Mouse (Mus musculus) frontal cortex, adult 2 months (tissue): Measurements from ENCODE around the gene Pkd1l1. TPM values are rescaled to one million over a fixed set of nuclear protein-coding genes. Genes with fewer than 3 reads are reported as not detected.

Experiments used
- DNase-seq, 2 experiments: peaks; one replicate each; pipeline ENCODE4 v3.0.0; 2022; ENCODE audit warnings: low spot score in 1 of 2; ENCODE audit errors: extremely low spot score in 1 of 2
- polyA plus RNA-seq: library from polyadenylated mRNA; depleted of rRNA; stranded (reverse); fragments of >200 nt; gene quantifications from 2 replicates; pipeline ENCODE4 v1.2.3, GENCODE M21; 2012

Gene Pkd1l1
- polyA plus RNA-seq, 1 experiment, result 0.08 TPM

- no peak for DNase-seq
Observed at GRCm38 (mm10) chr11:8828836-8829526, 144.1 kb downstream of the Pkd1l1 start.

DNA sequence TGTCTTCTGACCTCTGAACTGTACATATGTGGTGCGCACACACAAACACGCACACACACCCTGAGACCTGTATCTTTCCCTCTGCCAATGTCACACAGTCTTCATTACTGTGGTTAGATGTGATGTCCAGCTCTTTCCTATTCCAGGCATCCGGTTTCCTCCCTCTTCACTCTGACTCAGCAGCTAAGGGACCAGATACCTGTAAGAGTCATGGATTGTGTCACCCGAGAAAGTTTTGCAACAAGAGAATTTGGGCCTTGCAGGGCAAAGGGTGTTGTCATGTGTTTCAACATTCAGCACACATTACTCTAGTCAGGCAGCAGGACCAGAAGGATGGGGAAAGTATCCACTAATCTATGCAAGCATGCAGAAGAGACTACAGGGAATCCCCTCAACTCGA is 146.5 kb downstream of the Pkd1l1 start:
- DNase-seq, result no peak

DNA sequence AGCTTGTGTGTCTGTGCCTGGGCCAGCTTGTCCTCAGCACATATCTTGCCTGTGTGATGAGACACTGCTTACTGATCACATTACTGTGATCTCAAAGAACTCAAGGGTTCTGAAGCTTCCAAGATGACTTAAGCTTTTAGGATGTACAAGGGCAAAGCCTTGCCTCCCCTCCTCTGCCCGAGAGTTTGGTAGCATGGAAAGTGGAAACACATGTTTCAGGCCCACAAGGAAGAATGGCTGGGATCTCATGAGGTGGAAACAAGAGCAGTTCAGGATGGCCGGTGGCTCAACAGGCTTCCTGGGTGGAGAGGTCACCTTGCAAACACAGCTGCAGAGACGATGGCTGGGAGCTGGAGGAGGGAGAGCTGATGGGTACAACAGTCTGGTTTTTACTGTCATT is 147.0 kb downstream of the Pkd1l1 start:
- DNase-seq, result no peak

DNA sequence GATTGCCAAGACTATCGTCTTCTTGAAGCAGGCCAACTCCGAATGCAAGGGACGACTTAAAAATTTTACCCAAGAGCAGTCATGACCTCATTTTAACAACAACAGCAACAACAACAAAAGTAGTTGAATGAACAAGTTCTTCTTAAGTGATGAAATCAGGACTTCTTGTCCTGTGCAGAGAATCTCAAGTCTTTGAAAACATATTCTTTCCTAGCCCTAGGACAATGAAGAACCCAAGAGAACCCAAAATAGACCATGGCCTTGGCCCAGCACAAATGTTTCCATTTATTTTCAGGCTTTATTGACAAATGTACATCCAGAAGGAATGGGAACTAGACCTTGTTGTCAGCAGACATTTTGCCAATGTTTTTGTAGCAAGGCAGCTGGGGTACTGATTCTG is 147.7 kb downstream of the Pkd1l1 start:
- no peak for DNase-seq

- no peak for DNase-seq
Observed at GRCm38 (mm10) chr11:8821403-8821802, 151.7 kb downstream of the Pkd1l1 start.

GRCm38 (mm10) chr11:8817376-8817775 is 155.7 kb downstream of the Pkd1l1 start:
- no peak for DNase-seq

DNA sequence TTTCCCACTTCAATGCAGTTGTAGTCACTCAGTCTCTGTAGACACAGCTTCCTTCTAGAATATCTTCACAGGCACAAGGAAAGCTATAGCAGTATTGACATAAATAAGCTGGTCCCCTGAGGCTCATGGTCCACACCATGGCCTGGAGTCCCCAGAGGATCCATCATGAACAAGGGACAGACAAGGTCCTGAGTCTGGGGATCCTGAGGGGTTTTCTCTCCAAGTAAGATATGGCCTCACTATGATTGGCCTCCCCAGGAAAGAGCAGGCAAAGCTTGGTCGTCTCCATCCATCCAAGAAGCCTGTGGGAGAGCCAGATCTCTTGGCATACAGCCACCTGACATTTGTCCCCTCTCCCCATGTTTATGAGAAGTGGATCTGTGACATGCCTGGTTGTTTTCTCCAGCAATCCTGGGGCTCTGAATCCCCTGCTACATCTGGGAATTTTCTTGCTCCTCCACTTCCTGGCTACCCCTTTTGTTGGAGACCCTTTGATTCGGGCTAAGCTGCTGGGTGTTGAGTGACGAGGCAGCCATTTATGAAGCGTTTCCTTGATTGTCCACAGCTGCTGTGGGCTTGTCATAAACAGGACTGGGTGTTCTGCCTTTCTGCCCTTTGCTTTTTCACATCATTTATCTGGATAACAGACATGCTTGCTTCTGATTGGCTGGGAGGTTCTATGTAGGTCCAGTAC is 158.8 kb downstream of the Pkd1l1 start:
- no peak for DNase-seq

DNA sequence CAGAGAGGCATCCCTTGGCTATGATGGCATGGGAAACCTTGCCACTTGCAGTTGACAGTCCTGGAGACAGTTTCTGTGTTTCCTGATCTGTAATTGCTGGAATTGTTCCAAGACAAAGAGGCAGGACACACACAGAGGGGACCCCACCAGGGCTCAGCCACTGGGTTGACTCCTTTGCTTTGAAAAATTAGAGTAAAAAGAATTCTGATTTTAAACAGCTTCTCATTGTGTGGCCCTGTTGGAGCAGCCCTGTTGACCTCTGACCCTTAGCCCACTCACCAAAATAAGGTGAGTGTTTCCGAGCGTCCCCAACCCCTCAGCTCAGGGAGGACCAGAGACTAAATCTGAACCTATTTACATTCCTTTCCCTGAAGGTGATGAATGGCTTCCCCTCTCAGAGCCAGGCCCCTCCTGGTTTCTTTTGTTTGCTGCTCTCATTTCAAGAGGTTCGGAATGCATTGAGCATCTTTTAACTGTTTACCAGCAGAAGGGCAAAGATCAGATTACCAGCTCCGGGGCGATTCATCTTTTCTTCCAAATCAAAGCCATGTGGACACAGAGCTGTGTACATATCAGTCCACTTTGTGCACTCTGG is 161.5 kb downstream of the Pkd1l1 start:
- DNase-seq, result no peak

GRCm38 (mm10) chr11:8809644-8810043 is 163.4 kb downstream of the Pkd1l1 start:
- no peak for DNase-seq

GRCm38 (mm10) chr11:8807009-8807408 is 166.1 kb downstream of the Pkd1l1 start:
- no peak for DNase-seq

- DNase-seq, result no peak
Observed at GRCm38 (mm10) chr11:8804178-8804577, 168.9 kb downstream of the Pkd1l1 start.

DNA sequence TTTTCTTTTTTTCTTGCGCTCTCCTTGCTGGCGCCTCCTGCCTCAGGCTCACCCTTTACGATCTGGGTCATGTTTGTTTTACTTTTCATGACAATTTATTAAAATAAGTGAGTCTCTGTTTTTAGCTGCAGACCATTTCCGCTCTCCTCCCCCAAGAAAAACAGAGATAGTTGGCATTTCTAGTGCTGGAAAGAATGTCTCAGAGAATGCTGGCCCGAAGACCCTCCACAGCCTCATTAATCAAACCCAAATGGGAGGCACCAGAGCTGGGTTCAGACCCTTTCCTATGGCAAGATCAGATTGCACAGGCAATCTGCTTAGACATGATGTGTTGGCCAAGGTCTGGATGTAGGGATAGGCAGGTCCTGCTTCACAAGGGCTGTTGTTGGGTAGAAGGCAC is 175.6 kb downstream of the Pkd1l1 start:
- no peak for DNase-seq

GRCm38 (mm10) chr11:8795031-8795430 is 178.0 kb downstream of the Pkd1l1 start:
- no peak for DNase-seq

GRCm38 (mm10) chr11:8792146-8792545 is 180.9 kb downstream of the Pkd1l1 start:
- DNase-seq, result no peak

DNA sequence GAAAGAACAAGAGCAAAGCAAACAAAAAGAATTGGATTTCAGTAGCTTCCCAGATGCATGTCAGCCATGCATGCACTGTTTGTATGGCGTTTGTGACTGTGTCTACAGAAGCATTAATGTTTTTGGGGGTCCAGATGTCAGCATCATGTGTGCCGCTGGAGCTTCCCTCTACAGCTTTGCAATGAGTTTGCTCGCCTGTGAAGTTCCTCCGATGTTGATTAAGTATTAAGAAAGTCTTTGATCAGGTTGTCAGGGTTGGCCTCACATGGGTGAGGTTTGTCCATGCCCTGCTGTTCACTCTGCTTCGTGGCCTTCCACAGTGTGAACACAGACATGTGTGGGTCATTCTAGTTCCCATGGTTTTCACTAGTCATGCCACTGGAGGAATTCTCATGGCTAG is 183.9 kb downstream of the Pkd1l1 start:
- DNase-seq, result no peak

DNA sequence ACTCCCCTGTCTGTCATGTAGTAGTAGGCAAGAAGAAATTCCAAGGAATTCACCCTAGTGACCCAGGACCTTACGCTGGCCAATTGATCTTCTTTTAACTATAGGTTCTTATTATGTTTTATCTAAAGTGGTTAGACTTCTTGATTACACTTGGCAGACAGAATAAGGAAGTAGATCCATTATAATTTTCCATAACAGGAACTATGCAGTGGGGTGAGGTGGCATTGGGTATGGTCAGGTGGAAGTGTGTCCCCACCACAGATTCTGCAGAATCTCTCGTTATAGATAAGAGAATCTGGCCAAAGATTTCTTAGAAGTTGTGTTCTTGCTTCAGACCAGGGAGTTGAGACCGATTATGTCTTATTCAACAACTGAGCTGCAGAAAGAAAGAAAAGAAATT is 185.5 kb downstream of the Pkd1l1 start:
- DNase-seq, result no peak

DNA sequence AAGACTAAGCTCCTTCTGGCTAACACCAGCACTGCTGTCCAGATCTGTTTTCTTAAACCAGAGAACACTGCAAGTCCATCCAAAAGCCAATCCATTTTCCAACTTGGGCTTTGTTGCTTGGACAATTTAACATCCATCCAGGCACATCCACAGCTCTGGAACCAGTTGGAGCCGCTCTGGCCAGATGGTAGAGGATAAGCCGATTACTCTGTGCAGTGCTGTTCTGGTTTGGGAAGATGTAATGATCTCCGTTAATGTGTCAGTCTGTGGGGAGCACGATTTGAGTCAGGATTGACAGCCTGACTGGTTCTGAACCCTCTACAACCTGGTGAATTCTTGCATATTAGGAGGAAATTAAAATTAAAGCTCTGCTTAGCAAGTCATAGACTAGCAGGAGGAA is 188.7 kb downstream of the Pkd1l1 start:
- no peak for DNase-seq

GRCm38 (mm10) chr11:8782141-8782465 is 191.0 kb downstream of the Pkd1l1 start:
- peak in 1 of 2 experiments; percentile 13 for DNase-seq

DNA sequence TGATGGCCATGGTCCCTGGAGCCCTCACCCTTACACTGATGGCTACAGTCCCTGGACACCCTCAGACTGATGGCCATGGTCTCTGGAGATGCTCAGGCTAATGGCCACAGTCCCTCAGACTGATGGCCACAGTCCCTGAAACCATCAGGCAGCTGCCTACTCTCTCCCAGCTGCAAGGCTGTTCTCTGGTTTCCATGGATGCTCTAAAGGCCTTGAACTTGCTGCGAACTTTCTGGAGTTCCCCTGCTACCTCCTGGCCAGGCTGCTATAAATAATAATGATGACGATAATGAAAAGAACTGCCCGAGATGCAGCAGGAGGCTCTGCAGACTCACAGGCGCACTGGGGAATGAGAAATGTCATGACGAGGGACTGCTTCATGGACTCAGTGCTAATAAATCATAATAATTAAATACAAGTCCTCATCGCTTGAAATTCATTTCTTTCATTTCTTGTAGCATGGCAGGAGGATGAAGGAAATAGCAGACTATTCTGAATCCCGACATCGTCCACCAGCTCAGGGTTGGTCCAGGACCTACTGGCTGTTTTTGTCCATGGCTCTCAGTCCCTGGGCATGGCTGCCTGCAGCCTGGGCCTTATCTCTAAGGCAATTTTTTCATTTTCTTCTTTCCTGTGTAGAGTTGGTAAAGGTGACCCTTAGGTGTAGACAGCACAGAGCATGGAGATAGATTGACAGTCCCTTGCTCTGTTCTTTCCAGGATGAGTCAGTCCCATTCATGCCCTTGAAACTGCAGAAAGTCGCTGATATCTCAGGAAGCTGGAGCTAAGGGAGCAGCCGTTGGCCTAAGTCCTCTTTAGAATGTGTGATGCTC is 191.5 kb downstream of the Pkd1l1 start:
- DNase-seq, result no peak

GRCm38 (mm10) chr11:8779427-8779826 is 193.6 kb downstream of the Pkd1l1 start:
- no peak for DNase-seq
